Mouse (Mus musculus): ENCODE measurements around the gene Adam33.

DNA sequence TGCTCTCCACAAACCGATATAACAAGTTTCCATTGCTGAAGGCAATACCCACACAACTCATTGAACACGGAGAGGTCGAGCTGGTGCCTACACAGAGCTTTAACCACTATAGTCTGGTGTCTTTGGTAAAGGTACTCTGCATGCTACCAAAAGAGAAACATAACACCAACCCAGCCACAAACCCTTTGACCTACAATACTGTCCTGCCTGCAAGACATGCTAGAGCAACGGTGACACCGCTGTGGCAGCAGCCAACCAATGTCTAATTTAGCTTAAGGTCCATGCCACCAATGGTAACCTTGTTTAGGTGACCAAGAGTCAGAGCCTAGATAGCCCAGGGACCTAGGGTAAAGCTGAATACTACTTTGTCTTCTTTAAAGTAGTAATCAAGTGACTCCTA lies 30.0 kb upstream of the Adam33 start:
- TF ChIP-seq POLR2A (IDR thresholded peaks at IDR 0.05; ENCODE audit: extremely low read depth, insufficient read depth, low read length), result no peak
- TF ChIP-seq CTCF (IDR thresholded peaks at IDR 0.05; ENCODE audit: low read depth, low read length), result no peak
